Mouse (Mus musculus) myocyte (in vitro differentiated cells): ENCODE measurements around the gene Chrnd. TPM values are rescaled to one million over a fixed set of nuclear protein-coding genes. Genes with fewer than 3 reads are reported as not detected.

Experiments used
- H3K27me3 ChIP-seq: one replicate; pipeline ENCODE4 v1.6.1; 2011; ENCODE audit not compliant: control insufficient read depth, insufficient read depth, insufficient read length
- H3K36me3 ChIP-seq: one replicate; pipeline ENCODE4 v1.6.1; 2011; ENCODE audit not compliant: control insufficient read depth, insufficient read depth
- H3K4me2 ChIP-seq: one replicate; pipeline ENCODE4 v1.6.1; 2011; ENCODE audit warnings: low read depth, control low read depth
- H3K4me3 ChIP-seq: one replicate; pipeline ENCODE4 v1.5.1; 2011; ENCODE audit warnings: mild to moderate bottlenecking, control low read depth, moderate library complexity
- H3K79me2 ChIP-seq: one replicate; pipeline ENCODE4 v1.6.1; 2011; ENCODE audit not compliant: control insufficient read depth, insufficient read depth
- H3ac ChIP-seq: one replicate; pipeline ENCODE4 v1.6.1; 2011; ENCODE audit not compliant: control insufficient read depth, insufficient read length
- CEBPB ChIP-seq: IDR thresholded peaks from 2 replicates; pipeline ENCODE4 v1.6.1; 2011; ENCODE audit warnings: mild to moderate bottlenecking, moderate library complexity; ENCODE audit not compliant: poor library complexity, insufficient read depth, severe bottlenecking
- E2F4 ChIP-seq: IDR thresholded peaks from one replicate; pipeline ENCODE4 v1.6.1; 2011; ENCODE audit warnings: mild to moderate bottlenecking, control low read depth, moderate library complexity; ENCODE audit not compliant: insufficient read depth
- MAX ChIP-seq: IDR thresholded peaks from one replicate; pipeline ENCODE4 v1.6.1; 2011; ENCODE audit warnings: low read depth, mild to moderate bottlenecking, control low read depth
- MYOD1 ChIP-seq, 3 experiments: IDR thresholded peaks; one replicate each; pipeline ENCODE4 v1.6.1; 2011; ENCODE audit warnings: control low read depth in 2 of 3, low read depth in 2 of 3, mild to moderate bottlenecking in 2 of 3, moderate library complexity in 1 of 3; ENCODE audit not compliant: insufficient read length in 2 of 3, control insufficient read depth in 1 of 3
- MYOG ChIP-seq, 3 experiments: IDR thresholded peaks; one replicate each; pipeline ENCODE4 v1.6.1; 2011; ENCODE audit warnings: control low read depth in 2 of 3, low read depth in 2 of 3, mild to moderate bottlenecking in 2 of 3; ENCODE audit not compliant: insufficient read length in 2 of 3, control insufficient read depth in 1 of 3, insufficient read depth in 1 of 3
- POLR2A ChIP-seq: IDR thresholded peaks from one replicate; pipeline ENCODE4 v1.6.1; 2011; ENCODE audit warnings: low read depth, mild to moderate bottlenecking, control low read depth, moderate library complexity; ENCODE audit not compliant: insufficient read length
- POLR2AphosphoS2 ChIP-seq: IDR thresholded peaks from one replicate; pipeline ENCODE4 v1.6.1; 2011; ENCODE audit warnings: low read depth, control low read depth; ENCODE audit not compliant: insufficient read length
- REST ChIP-seq: IDR thresholded peaks from one replicate; pipeline ENCODE4 v1.6.1; 2011; ENCODE audit warnings: mild to moderate bottlenecking, control low read depth, moderate library complexity; ENCODE audit not compliant: insufficient read depth, insufficient read length
- SRF ChIP-seq: IDR thresholded peaks from one replicate; pipeline ENCODE4 v1.6.1; 2011; ENCODE audit warnings: low read depth; ENCODE audit not compliant: control insufficient read depth, insufficient read length
- TCF12 ChIP-seq: IDR thresholded peaks from one replicate; pipeline ENCODE4 v1.6.1; 2011; ENCODE audit warnings: mild to moderate bottlenecking, control low read depth; ENCODE audit not compliant: poor library complexity, insufficient read depth, severe bottlenecking
- TCF3 ChIP-seq: IDR thresholded peaks from one replicate; pipeline ENCODE4 v1.6.1; 2011; ENCODE audit warnings: low read depth, control low read depth; ENCODE audit not compliant: insufficient read length
- USF1 ChIP-seq: IDR thresholded peaks from one replicate; pipeline ENCODE4 v1.6.1; 2011; ENCODE audit warnings: low read depth, mild to moderate bottlenecking, control low read depth, moderate library complexity
- polyA plus RNA-seq: library from polyadenylated mRNA; unstranded; fragments of >200 nt; fragmentation: generic; extraction: Trizol; gene quantifications from one replicate; pipeline ENCODE4 v1.2.1, GENCODE M21; 2012; ENCODE audit warnings: missing spikeins

The Chrnd gene
- polyA plus RNA-seq, 1 experiment, result 208 TPM

DNA sequence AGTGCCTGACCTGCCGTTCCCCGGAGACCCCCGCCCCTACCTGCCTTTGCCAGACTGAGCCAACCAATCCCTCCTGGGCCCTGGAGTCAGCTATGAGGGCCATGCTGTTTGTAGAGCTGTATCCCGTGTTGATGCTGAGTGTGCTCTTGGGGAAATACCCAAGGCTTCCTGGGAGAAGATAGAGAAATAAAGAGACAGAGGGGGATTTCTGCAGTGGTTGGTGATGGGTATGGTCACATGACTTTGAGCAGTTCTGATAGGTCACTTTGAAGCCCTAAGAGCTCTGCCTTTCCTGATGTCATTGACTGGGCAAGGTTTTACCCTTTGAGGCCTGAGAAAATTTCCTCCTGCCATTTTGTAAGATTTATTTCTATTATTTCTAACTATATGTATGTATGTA, 21.0 kb downstream of the Chrnd start:
- H3ac ChIP-seq, result no peak overlapping the region
- H3K4me3 ChIP-seq, result no peak overlapping the region
- no peaks in the 10 kb centered on the region for H3K27me3 ChIP-seq
- peak overlapping the region; percentile 26 for H3K4me2 ChIP-seq
- H3K79me2 ChIP-seq, result peaks cover 30% of the 10 kb centered on the region
- peaks cover 1% of the 10 kb centered on the region for H3K36me3 ChIP-seq
- TF ChIP-seq POLR2A (no peak), USF1 (peak; percentile 18)

GRCm38 (mm10) chr1:87213735-87214704, 23.6 kb downstream of the Chrnd start, which contains the start of gene Eif4e2:
TSS of gene Eif4e2 (plus strand) at chr1:87213914.
- no peak for TF ChIP-seq TCF3
- TF ChIP-seq SRF, result peak; percentile 59
- TF ChIP-seq MAX, result no peak
- peak in 2 of 3 experiments; percentile 28 to 75 for TF ChIP-seq MYOG (IDR thresholded peaks at IDR 0.05; ENCODE audit: control insufficient read depth in 1 of 3, insufficient read depth in 1 of 3, insufficient read length in 2 of 3, low read depth in 2 of 3)
- peak; percentile 90 for TF ChIP-seq POLR2A
- peak; percentile 97 for TF ChIP-seq POLR2AphosphoS2
- TF ChIP-seq MYOD1 (IDR thresholded peaks at IDR 0.05; ENCODE audit: control insufficient read depth in 1 of 3, insufficient read length in 2 of 3, low read depth in 2 of 3), result peak in 1 of 3 experiments; percentile 34
- TF ChIP-seq E2F4, result no peak
- H3K4me2 ChIP-seq, result peak within 1 kb of the TSS; percentile 99
- peak within 1 kb of the TSS; percentile 77 for H3ac ChIP-seq

DNA sequence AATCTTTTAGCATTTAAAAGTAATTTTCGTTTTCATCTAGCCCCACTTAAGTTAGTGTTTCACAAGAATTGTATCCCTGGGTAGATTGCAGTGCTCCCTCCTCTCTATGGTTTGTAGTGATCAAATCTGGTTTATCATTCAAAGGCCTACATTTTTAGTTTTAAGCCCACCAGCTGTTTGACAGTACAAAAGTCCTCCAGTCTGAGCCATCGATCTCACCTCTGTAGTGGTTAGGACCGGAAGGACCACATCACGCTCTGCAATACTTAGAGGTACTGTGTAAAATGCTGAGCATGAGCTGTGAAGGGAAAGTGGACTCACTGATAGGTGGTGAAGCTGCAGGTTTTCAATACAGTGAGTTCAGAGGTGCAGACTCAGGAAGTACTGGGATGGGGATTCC, 24.3 kb downstream of the Chrnd start:
- H3K36me3 ChIP-seq, result peaks cover 22% of the 10 kb centered on the region
- peak overlapping the region; percentile 99 for H3K4me2 ChIP-seq
- no peaks in the 10 kb centered on the region for H3K27me3 ChIP-seq
- TF ChIP-seq USF1, result no peak
- no peak for TF ChIP-seq TCF12
- TF ChIP-seq POLR2AphosphoS2, result no peak
- no peak for TF ChIP-seq SRF
- TF ChIP-seq TCF3, result no peak
- TF ChIP-seq POLR2A, result no peak
- no peak for TF ChIP-seq MYOG (IDR thresholded peaks at IDR 0.05; ENCODE audit: control insufficient read depth in 1 of 3, insufficient read depth in 1 of 3, insufficient read length in 2 of 3, low read depth in 2 of 3)
- no peak for TF ChIP-seq REST
- TF ChIP-seq CEBPB, result no peak
- no peak for TF ChIP-seq E2F4
- peaks cover 56% of the 10 kb centered on the region for H3K79me2 ChIP-seq
- H3K4me3 ChIP-seq, result peak overlapping the region; percentile 93
- H3ac ChIP-seq, result peak overlapping the region; percentile 77

More at GRCm38 (mm10) chr1:87213735-87214704, 23.6 kb downstream of the Chrnd start, which contains the start of gene Eif4e2:
- Histone ChIP-seq H3K27me3 (no peaks in the 10 kb centered on the region), H3K36me3 (peaks cover 14% of the 10 kb centered on the region), H3K79me2 (peaks cover 49% of the 10 kb centered on the region), H3K4me3 (peak within 1 kb of the TSS; percentile 93)

DNA sequence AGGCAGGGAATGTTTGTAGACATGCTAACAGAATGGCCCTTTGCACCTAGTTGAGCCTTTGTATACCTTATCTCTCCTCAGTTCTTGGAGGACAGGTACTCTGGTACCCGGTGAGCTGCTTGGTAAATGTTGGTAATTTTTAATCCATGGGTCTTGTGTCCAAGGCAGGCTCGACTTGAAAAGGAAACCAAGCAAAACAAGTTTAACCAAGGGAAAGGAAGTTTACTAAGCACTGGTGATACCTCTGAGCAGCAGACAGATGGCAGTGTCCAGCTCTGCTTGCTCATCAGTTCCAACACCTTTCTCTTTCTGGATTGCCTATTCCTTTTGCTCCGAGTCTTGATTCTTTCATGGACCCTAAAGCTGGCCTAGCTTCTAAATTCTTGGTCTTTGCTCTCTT, 27.5 kb downstream of the Chrnd start:
- Histone ChIP-seq H3K4me3 (no peak overlapping the region), H3K4me2 (peak overlapping the region; percentile 22), H3K79me2 (peaks cover 69% of the 10 kb centered on the region), H3K36me3 (peaks cover 52% of the 10 kb centered on the region), H3ac (no peak overlapping the region), H3K27me3 (no peaks in the 10 kb centered on the region)
- no peak for TF ChIP-seq POLR2A
- no peak for TF ChIP-seq MYOD1 (IDR thresholded peaks at IDR 0.05; ENCODE audit: control insufficient read depth in 1 of 3, insufficient read length in 2 of 3, low read depth in 2 of 3)
- no peak for TF ChIP-seq TCF3
- TF ChIP-seq E2F4, result no peak
- TF ChIP-seq CEBPB, result no peak
- TF ChIP-seq POLR2AphosphoS2, result no peak
- no peak for TF ChIP-seq REST
- TF ChIP-seq MAX, result no peak
- no peak for TF ChIP-seq USF1
- TF ChIP-seq SRF, result no peak
- no peak for TF ChIP-seq MYOG (IDR thresholded peaks at IDR 0.05; ENCODE audit: control insufficient read depth in 1 of 3, insufficient read depth in 1 of 3, insufficient read length in 2 of 3, low read depth in 2 of 3)
- TF ChIP-seq TCF12, result no peak

GRCm38 (mm10) chr1:87225739-87226138, 35.3 kb downstream of the Chrnd start:
- Histone ChIP-seq H3K27me3 (no peaks in the 10 kb centered on the region), H3ac (no peak overlapping the region), H3K36me3 (peaks cover 91% of the 10 kb centered on the region), H3K4me2 (no peak overlapping the region), H3K4me3 (no peak overlapping the region), H3K79me2 (peaks cover 9% of the 10 kb centered on the region)
- no peak for TF ChIP-seq MYOG (IDR thresholded peaks at IDR 0.05; ENCODE audit: control insufficient read depth in 1 of 3, insufficient read depth in 1 of 3, insufficient read length in 2 of 3, low read depth in 2 of 3)
- no peak for TF ChIP-seq TCF12
- no peak for TF ChIP-seq MAX
- TF ChIP-seq E2F4, result no peak
- TF ChIP-seq USF1, result no peak
- no peak for TF ChIP-seq POLR2A
- no peak for TF ChIP-seq MYOD1 (IDR thresholded peaks at IDR 0.05; ENCODE audit: control insufficient read depth in 1 of 3, insufficient read length in 2 of 3, low read depth in 2 of 3)
- TF ChIP-seq POLR2AphosphoS2, result no peak
- no peak for TF ChIP-seq CEBPB
